Mouse (Mus musculus) frontal cortex, adult (tissue): ENCODE measurements around the gene Prr13.

Source experiments
- ATAC-seq: cut with Nextera tagmentation; 2 replicates; pipeline ENCODE4 v1.9.2; 2017; ENCODE audit warnings: mild to moderate bottlenecking, moderate library complexity, mixed read lengths; ENCODE audit not compliant: low TSS enrichment

Prr13 gene

DNA sequence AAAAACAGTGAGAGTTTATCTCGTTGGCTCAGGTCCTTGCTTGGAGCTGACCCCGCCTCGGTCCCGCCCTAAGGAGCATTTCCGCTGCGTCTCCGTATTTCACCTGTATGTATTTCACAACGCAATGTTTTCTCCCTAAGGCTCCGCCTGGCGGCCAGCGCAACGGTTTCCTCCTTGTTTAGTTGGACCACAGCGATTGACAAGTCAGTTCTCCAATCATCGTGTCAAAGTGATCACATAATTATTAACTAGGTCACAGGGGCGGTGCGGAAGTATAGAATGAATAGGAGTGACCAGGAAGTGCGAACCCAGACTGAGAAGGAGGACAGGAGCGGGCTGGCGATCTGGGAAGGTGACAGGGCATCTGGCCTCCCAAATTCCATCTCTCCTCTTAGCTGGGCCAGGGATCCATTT is at the start of gene Prr13:
Gene Prr13 (plus strand): TSS at position 125 of the 414 bp plus-strand sequence.
- ATAC-seq, result peak; percentile 94

DNA sequence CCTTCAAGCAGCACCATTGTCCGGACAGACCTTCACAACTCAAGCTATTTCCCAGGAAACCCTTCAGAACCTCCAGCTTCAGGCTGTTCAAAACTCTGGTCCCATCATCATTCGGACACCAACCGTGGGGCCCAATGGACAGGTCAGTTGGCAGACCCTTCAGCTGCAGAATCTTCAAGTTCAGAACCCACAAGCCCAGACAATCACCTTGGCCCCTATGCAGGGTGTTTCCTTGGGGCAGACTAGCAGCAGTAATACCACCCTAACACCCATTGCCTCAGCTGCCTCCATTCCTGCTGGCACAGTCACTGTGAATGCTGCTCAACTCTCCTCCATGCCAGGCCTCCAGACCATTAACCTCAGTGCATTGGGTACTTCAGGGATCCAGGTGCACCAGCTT is 49.5 kb upstream of the Prr13 start:
- no peak for ATAC-seq

DNA sequence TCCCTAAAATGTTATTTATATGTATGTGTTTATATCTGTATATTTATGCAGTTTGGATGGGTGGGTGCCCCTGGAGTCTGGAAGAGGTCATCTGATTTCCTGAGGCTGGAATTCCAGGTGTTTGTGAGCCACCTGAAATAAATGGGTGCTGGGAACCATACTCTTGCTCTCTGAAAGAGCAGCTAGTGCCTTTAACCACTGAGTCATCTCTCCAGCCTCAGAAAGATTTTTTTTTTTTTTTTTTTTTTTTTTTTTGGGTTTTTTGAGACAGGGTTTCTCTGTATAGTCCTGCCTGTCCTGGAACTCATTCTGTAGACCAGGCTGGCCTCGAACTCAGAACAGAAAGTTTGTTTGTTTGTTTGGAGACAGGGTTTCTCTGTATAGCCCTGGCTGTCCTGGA is 47.8 kb upstream of the Prr13 start:
- ATAC-seq, result no peak

DNA sequence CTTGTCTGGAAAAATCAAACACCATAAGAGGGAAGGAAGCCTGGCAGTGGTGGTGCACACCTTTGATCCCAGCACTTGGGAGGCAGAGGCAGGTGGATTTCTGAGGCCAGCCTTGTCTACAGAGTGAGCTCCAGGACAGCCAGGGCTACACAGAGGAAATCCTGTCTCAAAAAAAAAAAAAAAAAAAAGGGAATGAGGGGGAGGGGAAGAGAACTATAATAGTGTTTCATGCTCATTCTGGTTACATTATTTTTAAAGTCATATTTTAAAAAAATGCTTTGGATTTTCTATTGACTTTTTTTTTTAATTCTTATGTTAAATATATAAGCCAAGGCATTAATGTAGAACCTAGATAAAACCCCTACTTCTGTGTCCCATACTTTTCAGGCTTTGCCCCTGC is 45.1 kb upstream of the Prr13 start:
- no peak for ATAC-seq

DNA sequence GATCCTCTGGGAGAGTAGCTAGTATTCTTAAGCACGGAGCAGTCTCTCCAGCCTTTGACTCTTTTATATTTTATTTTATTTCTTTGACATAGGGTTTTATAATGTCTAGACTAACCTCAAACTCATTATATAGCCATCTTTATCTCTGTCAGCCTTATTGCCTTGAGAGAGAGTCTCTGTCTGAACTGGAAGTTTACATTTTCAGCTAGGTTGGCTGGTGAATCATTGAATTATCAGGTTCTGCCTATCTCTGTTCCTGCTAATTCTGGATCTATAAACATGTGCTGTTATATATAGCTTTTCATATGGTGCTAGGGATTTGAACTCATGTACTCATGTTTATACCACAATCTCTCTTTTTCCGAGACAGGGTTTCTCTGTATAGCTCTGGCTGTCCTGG is 41.3 kb upstream of the Prr13 start:
- ATAC-seq, result no peak

DNA sequence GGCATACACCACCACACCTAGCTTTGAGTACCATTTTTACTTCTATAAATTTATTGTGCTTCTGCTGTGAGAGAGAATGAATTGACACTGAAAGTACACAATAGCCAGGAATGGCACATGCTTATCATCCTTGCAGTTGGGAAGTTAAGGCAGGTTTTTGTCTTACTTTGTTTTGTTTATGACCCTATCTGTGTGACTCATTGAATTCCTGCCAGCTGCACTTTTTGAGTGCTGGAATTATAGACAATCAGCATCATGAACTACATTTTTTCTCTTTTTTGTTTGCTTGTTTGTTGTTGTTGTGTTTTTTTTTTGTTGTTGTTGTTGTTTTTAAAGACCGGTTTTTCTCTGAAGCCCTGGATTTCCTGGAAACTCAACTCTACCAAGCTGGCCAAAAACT is 37.8 kb upstream of the Prr13 start:
- ATAC-seq, result no peak

DNA sequence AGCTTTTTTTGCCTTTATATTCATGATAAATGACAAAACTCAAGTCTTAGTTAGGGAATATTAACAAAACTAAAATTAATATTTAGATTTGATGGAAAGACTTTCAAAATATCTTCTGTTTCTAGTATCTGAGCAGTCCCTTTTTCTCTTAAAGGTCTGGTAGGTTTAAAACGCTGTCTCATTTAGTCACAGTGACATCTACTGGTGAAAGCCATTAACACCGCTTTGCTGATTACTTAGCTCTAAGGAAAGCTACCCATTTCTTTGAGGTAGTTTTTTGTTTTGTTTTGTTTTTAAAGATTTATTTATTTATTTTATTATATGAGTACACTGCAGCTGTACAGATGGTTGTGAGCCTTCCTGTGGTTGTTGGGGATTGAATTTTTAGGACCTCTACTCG is 37.4 kb upstream of the Prr13 start:
- ATAC-seq, result 0 out of 2 replicates have a peak, but pooled peaks have one; percentile 59

DNA sequence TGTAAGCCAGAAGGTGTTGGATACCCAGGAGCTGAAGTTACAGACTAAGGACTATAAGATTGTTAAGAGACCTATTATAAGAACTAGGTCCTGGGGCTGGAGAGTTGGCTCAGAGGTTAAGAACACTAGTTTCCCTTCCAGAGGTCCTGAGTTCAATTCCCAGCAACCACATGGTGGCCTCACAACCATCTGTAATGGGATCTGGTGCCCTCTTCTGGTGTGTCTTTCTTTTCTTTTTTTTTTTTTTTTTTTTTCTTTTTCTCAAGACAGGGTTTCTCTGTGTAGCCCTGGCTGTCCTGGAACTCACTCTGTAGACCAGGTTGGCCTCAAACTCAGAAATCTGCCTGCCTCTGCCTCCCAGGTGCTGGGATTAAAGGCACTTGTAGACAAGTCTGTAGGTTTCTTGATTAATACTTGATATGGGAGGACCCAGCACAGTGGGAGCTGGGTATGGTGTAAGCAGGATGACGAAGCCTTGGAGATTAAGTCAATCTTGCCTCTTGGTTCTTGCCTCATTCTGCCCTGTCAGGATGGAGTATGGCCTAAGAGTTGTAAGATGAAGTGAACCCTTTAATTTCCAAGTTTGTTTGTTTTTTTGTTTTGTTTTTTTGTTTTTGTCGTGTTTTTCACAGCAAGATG is 35.1 kb upstream of the Prr13 start:
- ATAC-seq, result no peak

DNA sequence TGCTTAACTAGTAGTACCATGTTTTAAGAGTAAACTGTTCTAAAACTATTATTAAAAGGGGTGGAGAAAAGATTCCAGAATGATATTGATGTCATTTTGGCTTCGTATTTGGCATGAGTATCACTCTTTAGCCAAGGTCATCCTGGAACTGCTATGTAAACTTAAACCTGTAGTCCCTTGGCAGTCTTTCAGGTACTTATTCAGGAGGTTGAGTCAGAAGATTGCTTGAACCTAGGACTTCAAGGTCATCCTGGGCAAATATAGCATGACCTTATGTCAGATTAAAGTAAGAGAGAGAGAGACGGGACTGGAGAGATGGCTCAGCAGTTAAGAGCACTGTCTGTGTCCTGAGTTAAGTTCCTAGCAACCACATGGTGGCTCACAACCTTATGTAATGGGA is 34.2 kb upstream of the Prr13 start:
- ATAC-seq, result no peak

DNA sequence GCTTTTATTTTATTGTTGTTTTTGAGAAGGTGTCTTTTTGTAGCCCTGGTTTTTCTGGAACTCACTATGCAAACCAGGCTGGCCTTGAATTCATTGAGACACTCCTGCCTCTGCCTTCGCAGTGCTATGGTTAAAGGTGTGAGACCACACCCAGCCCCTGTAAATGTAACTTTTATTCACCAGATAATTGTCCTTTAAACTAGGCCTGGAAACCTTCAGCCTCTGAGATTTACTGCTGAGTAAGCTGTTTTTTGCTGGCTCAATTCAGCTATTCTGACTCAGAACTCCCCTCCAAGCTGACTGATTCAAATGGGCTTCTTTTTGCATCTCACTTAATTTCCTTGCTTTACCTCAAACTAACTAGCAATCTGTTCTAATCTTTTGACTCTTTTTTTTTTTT is 31.9 kb upstream of the Prr13 start:
- no peak for ATAC-seq

DNA sequence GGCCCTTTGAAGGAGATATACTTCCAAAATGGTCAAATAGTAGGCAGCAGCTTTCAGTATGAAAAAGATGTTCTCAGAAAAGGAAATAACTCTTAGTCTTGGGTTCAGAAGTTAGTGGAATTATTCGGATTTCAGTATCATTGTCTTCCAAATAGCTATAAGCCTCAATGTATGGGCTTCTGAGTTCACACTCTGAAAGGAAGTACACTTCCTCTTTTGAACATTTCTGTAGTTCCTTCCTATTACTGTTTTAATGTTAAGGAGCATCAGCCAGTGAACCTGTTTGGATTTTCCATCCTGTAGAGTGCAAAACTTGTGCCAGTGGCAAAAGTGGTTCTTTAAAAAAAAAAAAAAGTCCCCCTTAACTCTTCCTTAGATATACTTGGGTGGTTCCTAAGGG is 26.8 kb upstream of the Prr13 start:
- ATAC-seq, result no peak

DNA sequence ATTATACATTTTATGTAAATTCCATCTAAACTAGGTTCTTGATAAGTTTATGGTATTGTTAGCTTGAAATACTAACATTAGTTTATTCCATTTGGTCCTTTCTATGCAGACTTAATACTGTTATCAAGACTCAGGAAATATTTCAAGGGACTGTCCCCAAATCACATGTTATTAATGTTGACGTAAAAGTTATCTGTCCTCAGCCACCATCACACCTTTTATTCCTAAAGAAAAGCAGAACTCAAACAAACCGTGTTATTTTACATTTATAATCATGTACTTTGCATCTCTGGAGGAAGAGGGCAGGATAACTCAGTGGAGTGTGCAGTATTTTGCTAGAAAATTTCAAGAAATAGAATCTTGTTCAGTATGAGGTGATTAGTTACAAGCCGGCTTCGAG is 25.7 kb upstream of the Prr13 start:
- no peak for ATAC-seq

DNA sequence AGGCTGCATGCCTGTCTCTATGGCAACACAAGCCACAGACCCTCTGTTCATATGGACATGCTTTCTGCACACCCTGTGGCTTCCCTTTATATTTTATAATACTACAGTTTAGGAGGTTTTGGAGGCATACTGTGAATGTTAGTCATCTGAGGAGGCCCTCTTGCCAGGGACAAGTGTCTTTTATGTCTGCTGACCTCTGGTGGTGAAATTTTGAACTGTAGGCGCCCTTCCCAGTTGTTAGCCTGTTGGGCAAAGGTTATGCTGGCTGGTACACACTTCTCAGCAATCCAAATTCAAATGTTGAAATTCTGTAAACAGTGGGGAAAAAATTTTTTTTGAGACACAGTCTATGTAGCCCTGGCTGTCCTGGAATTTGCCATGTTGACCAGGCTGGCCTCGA is 16.3 kb upstream of the Prr13 start:
- ATAC-seq, result peak; percentile 73; the same call in 1 of the 2 replicates

DNA sequence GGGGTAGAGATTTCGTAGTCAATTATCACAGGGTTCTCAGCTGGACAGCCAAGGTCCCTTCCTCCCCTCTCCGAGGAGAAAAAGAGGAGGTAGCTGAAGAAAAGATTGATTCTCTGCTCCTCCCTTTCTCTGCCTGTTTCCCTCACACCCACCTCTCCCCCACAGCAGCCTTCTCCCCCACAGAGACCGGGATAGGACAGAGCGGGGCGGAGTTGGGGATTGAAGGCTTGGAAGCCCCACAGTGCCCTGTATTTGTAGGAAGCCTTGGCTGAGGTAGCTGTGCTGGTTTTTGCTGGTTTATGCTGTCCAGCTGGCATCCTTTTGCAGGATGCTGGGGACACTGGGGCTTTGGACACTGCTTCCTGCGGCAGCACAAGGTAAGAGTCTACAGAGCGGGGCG is 13.7 kb upstream of the Prr13 start, which contains the start of gene Amhr2:
Gene Amhr2 (plus strand): TSS at position 222 of the 400 bp plus-strand sequence.
- no peak for ATAC-seq

DNA sequence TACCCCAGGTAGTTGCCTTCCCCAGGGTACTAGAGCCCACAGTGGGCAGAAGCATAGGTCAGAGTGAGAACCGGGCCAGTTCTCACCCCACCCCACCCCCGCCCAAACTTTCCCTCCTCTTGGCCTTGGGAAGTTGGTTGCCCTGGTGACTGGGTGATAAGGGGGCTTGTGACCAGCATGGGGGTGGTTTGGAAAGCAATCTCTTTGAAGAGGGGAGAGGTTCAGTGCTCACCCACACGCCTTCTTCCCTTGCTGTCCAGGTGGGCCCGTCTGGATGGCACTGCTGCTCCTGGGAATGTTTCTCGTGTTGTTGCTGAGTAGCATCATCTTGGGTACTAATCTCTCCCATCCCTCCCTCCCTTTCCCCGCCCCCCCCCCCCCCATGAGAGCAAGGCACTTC is 12.4 kb upstream of the Prr13 start:
- no peak for ATAC-seq

DNA sequence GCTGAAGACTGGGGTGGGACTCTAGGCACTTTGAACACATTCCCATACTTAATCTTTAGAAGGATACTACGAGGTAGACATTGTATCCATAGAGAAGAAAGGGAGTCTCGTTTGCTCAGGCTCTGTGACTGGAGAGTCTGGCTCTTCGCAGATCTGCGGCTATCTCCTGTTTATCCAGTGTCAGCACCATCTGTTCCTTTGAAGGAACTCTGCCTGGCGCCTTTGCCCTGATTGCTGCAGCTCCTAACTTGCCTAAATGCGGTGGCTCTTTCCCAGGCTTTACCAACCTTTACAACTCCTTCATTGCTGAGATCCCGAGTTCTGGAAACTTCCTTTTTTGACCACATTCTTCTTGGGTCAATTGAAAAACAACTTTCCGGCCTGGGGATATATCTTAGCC is 9.5 kb upstream of the Prr13 start:
- no peak for ATAC-seq

DNA sequence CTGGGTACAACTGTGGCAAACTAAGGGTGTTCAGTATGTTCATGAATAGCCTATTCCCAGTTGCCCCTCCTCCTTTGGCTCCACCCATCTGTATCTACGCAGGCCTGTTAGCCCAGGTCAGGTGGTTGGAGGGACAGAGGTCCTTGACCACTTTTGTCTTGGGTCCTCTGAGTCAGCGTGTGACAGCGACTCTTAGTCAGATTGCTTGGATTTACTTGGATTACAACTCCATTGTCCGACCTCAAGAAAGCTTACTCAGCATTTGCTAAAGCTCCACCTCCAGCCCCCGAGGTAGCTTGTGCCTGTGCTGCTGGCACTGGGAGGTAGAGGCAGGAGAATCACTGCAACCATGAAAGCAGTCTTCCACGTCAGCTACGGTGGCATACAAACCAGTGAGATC is 7.9 kb upstream of the Prr13 start:
- no peak for ATAC-seq

DNA sequence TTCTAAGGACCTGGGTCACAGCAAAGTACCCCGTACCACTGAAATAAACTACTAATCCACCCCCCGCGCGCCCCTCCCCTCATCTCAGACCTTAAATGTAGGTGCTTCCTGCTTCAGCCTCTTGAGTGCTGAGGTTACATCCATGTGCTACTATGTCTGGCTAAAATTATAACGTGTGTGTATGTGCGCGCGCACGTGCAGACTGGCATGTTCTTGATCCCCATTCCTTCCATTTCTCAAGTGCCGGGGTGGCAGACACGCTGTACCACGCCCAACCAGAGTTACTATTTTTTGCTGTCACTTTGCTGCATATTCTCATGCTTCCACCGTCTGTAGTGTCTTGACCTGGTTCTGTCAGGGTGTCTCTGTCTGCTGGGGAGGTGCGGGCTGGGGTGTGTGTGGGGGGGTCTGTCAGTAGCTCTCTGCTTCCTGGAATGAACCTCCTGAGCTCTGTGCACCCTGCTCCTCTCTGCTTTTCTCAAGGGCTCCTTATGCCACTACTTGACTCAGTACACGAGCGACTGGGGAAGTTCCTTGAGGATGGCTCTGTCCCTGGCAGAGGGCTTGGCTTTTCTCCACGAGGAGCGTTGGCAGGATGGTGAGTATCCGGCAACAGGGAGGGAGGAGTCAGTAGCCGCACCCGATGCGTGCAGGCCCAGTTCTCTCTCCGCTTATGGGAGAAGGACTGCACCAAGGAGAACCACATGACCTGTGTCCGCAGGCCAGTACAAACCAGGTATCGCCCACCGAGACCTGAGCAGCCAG is 7.0 kb upstream of the Prr13 start:
- no peak for ATAC-seq

DNA sequence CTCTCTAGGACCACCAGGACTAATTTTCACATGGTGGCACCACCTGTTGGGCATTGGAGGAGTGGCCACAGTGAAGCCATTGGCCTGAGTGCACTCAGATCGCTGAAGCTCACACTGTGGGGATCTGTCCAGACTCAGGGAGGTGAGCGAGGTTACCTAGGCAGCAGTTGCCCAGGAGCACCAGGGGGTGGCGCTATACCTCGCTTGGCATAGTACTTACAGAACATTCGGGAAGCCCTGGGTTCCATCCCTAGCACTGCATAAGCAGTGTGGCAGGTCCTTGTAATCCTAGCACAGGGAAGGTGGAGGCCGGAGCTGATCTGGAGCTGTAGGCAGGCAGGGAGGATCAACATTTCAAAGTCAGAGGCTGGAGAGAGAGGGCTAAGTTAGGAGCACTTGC is 2.8 kb upstream of the Prr13 start:
- ATAC-seq, result no peak

DNA sequence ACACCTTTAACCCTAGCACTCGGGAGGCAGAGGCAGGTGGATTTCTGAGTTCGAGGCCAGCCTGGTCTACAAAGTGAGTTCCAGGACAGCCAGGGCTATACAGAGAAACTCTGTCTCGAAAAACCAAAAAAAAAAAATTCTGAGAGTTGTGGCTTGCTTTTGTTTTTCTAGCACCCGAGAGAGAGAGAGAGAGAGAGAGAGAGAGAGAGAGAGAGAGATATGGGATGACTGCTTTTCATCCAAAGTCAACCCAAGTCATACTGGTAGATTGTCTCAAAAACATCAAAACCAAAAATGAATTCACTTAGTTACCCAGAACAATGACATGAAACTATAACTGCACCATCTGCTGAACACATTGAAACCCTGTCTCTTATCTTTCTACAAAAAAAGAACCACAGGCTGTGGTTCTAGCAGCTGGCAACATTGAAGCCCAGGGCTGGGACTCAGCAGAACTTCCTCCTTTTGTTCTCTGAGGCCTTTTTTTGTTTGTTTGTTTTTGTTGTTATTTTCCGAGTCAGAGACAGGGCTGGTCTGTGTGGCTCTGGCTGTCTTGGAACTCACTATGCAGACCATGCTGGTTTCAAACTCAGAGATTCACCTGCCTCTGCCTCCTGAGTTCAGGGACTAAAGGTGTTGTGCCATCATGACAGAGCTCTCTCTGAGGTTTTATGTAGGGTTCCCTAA is 635 bp upstream of the Prr13 start:
- no peak for ATAC-seq

DNA sequence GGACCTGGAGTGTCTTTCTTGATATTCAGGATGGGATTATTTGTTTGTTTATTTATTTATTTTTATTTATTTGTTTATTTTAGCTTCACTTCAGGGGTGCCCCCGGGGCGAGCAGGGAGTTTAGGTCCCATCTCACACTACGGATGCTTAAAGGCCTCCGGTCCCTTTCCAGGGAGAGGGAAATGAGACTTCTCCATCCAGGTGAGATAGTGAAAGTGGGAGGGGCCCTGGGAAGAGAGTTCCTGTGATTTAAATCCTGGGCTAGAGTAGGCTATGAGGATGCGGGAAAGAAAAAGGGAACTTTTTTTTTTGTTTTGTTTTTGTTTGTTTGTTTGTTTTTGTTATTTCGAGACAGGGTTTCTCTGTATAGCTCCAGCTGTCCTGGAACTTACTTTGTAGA is 553 bp downstream of the Prr13 start:
- no peak for ATAC-seq

DNA sequence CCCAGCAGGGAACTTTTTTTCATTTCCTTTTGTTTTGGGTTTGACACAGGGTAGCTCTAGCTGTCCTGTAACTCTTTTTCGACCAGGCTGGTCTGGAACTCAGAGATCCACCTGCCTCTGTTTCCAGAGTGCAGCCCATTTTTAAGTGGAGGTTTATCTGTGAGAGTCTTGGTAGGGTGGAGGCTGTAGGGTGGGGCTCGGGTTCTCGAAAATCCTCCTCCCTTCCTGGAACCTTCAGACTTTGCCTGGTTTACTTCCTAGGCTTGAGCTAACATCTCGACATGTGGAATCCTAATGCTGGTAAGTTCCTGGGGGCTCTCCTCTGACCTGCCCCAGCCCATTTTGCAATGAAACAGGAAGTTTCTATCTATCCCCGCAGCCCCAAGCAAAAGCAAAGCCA is 1.0 kb downstream of the Prr13 start:
- ATAC-seq, result no peak

DNA sequence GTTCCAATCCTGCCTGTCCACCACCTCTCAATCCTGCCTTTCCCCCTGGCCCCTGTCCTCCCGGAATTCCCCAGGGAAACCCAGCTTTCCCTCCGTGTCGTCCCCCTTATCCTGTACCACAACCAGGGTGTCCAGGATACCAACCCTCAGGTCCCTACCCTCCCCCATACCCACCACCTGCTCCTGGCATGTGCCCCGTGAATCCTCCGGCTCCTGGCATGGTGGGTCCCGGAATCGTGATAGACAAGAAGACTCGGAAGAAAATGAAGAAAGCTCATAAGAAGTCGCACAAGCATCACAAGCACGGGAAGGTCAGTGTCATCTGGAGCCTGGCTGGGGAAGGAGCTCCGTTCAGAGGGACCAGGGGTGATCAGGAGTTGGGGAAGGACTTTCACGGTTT is 1.6 kb downstream of the Prr13 start:
- no peak for ATAC-seq
